Mouse (Mus musculus) forebrain, embryonic 11.5 days (tissue): Measurements from ENCODE around the gene Ahnak2. TPM values are rescaled to one million over a fixed set of nuclear protein-coding genes. Genes with fewer than 3 reads are reported as not detected.
A peak's percentile ranks its signal among the peaks of the same experiment; 100 is the strongest.

ENCODE experiments used
- ATAC-seq: fragments of 200-750 bp; cut with Nextera tagmentation; replicated peaks from 2 replicates; pipeline ENCODE4 v1.8.0; 2017; ENCODE audit warnings: moderate TSS enrichment; ENCODE audit not compliant: low FRiP score
- DNase-seq: peaks from one replicate; pipeline ENCODE4 v3.0.0-alpha.2; 2017; ENCODE audit warnings: low spot score
- H3K27ac ChIP-seq: fragments of 300-500 bp; sonication (generic); 2 replicates; pipeline ENCODE4 v1.5.1; 2014; ENCODE audit warnings: low read depth, low read length
- H3K27me3 ChIP-seq: fragments of 300-500 bp; sonication (generic); 2 replicates; pipeline ENCODE4 v1.6.1; 2014; ENCODE audit warnings: mild to moderate bottlenecking, low read length, mixed read lengths; ENCODE audit not compliant: control insufficient read depth, insufficient read depth
- H3K36me3 ChIP-seq: fragments of 300-500 bp; sonication (generic); 2 replicates; pipeline ENCODE4 v1.6.1; 2014; ENCODE audit warnings: mild to moderate bottlenecking, low read length, moderate library complexity, mixed read lengths; ENCODE audit not compliant: control insufficient read depth, insufficient read depth
- H3K4me1 ChIP-seq: fragments of 300-500 bp; sonication (generic); replicated peaks from 2 replicates; pipeline ENCODE4 v1.6.1; 2014; ENCODE audit warnings: low read length, mixed read lengths; ENCODE audit not compliant: control insufficient read depth, insufficient read depth
- H3K4me2 ChIP-seq: fragments of 300-500 bp; sonication (generic); 2 replicates; pipeline ENCODE4 v1.6.1; 2014; ENCODE audit warnings: low read depth, mild to moderate bottlenecking, low read length, moderate library complexity, mixed read lengths; ENCODE audit not compliant: severe bottlenecking
- H3K4me3 ChIP-seq: fragments of 300-500 bp; sonication (generic); 2 replicates; pipeline ENCODE4 v1.5.1; 2014; ENCODE audit warnings: low read depth, low read length
- H3K9ac ChIP-seq: fragments of 300-500 bp; sonication (generic); 2 replicates; pipeline ENCODE4 v1.6.1; 2014; ENCODE audit warnings: low read length
- H3K9me3 ChIP-seq: fragments of 300-500 bp; sonication (generic); 2 replicates; pipeline ENCODE4 v1.6.1; 2016; ENCODE audit warnings: low read length, mixed read lengths; ENCODE audit not compliant: control insufficient read depth
- WGBS: fragments of 180-500 bp; shearing (Covaris S2); extraction: QIAGEN DNeasy Blood & Tissue Kit; methylation state at CpG from one replicate; pipeline ENCODE4 v1.1.7; 2014; 5-methylcytosine and 5-hydroxymethylcytosine counted together
- polyA plus RNA-seq: library from polyadenylated mRNA; unstranded; fragments of >200 nt; fragmentation: Nextera tagmentation; extraction: Ambion mirVana; gene quantifications from 2 replicates; pipeline ENCODE4 v1.2.1, GENCODE M21; 2014

The Ahnak2 gene
- polyA plus RNA-seq, 1 experiment from 2014 or later, result 0.08 TPM

DNA sequence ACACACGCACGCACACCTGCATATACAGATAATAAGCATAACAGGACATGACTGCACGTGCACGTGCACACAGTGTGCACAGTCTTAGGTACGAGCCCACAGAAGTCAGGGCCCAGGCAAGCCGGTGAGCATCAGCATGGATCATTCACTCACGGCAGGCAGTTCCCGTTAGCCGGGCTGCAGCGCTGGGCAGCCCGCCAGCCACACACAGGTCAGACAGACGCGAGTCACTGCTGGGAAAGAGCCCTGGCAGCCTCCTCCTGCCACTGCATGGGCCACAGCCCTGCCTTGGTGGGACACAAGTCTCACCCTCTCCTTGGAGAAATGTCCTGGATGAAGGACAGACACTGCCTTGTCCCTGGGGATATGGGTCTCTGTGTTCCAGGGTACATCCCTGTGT lies 1.6 kb upstream of the Ahnak2 start:
- Histone ChIP-seq H3K27ac (no peak overlapping the region), H3K36me3 (no peaks in the 10 kb centered on the region), H3K4me3 (no peak overlapping the region), H3K4me1 (peaks cover 6% of the 10 kb centered on the region; the same call in 1 of the 2 replicates), H3K4me2 (no peak overlapping the region), H3K27me3 (peaks cover 13% of the 10 kb centered on the region), H3K9ac (no peak overlapping the region), H3K9me3 (no peaks in the 10 kb centered on the region)
- 63% methylated on average over 13 of the region's 13 CpGs for WGBS
- ATAC-seq, result no peak
- no peak for DNase-seq

GRCm38 (mm10) chr12:112802917-112803316 lies 460 bp upstream of the Ahnak2 start:
- DNase-seq (no peak), ATAC-seq (no peak)
- no peak overlapping the region for H3K4me2 ChIP-seq
- peaks cover 2% of the 10 kb centered on the region; the same call in 1 of the 2 replicates for H3K4me1 ChIP-seq
- H3K27ac ChIP-seq, result no peak overlapping the region
- no peak overlapping the region for H3K9ac ChIP-seq
- H3K4me3 ChIP-seq, result no peak overlapping the region
- H3K9me3 ChIP-seq, result no peaks in the 10 kb centered on the region
- H3K27me3 ChIP-seq, result peaks cover 13% of the 10 kb centered on the region
- H3K36me3 ChIP-seq, result no peaks in the 10 kb centered on the region
- WGBS, result 29% methylated on average over 2 of the region's 3 CpGs

GRCm38 (mm10) chr12:112800476-112800875 lies 2.0 kb downstream of the Ahnak2 start:
- DNase-seq (peak; percentile 84), ATAC-seq (peak; percentile 65)
- WGBS, result 10% methylated on average over 4 of the region's 4 CpGs
- Histone ChIP-seq H3K9ac (no peak overlapping the region), H3K4me1 (peaks cover 2% of the 10 kb centered on the region; the same call in 1 of the 2 replicates), H3K4me3 (no peak overlapping the region), H3K27me3 (peaks cover 13% of the 10 kb centered on the region), H3K36me3 (no peaks in the 10 kb centered on the region), H3K4me2 (no peak overlapping the region), H3K27ac (no peak overlapping the region), H3K9me3 (no peaks in the 10 kb centered on the region)

- Histone ChIP-seq H3K36me3 (no peaks in the 10 kb centered on the region), H3K27ac (no peak overlapping the region), H3K27me3 (peaks cover 13% of the 10 kb centered on the region), H3K4me3 (no peak overlapping the region), H3K4me2 (no peak overlapping the region), H3K9me3 (no peaks in the 10 kb centered on the region), H3K9ac (no peak overlapping the region), H3K4me1 (peaks cover 2% of the 10 kb centered on the region; the same call in 1 of the 2 replicates)
- ATAC-seq, result no peak
- 82% methylated on average over 10 of the region's 10 CpGs for WGBS
- DNase-seq, result no peak
Measured at GRCm38 (mm10) chr12:112799237-112799970, 3.1 kb downstream of the Ahnak2 start.

DNA sequence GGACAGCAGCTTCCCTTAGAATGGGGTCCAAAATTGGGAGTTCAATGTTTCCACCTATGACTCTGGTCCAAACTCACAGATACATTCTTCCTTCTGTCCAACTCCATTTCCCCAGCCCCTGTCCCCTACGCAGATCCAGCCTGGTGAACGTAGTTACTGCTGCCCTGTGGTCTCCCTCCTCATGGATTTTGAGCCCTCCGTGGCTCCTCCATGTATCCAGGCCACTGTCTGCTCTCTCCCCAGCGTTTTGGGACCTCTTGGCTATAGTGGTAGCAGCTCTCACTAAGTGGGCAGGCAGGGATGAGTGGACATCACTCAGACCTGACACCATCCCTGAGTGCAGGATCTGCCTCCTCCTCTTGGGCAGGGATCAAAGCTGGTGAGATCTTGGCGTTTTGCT lies 3.7 kb downstream of the Ahnak2 start:
- Histone ChIP-seq H3K9ac (no peak overlapping the region), H3K36me3 (no peaks in the 10 kb centered on the region), H3K27ac (no peak overlapping the region), H3K27me3 (peaks cover 13% of the 10 kb centered on the region), H3K9me3 (no peaks in the 10 kb centered on the region), H3K4me2 (no peak overlapping the region), H3K4me1 (peaks cover 2% of the 10 kb centered on the region; the same call in 1 of the 2 replicates), H3K4me3 (no peak overlapping the region)
- ATAC-seq (no peak), DNase-seq (no peak)
- 80% methylated on average over 5 of the region's 5 CpGs for WGBS

DNA sequence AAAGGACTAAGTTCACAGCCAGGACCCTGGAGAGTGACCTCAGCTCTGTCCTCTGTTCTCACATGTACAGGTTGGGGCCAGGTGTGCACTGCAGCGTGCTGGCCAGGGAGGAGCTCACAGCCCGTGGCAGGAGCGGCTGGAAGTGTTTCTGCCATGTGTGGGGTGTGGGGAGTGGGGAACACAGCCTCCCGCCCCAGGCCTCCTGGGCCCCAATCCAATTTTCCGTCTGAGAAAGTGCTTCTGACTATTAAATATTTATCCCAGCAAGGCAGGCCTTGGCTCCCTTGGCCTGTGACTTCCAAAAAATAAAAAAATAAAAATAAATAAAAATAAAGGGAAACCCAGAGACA lies 4.2 kb downstream of the Ahnak2 start:
- H3K36me3 ChIP-seq, result no peaks in the 10 kb centered on the region
- WGBS, result 51% methylated on average over 5 of the region's 5 CpGs
- H3K4me2 ChIP-seq, result no peak overlapping the region
- peaks cover 2% of the 10 kb centered on the region; the same call in 1 of the 2 replicates for H3K4me1 ChIP-seq
- no peaks in the 10 kb centered on the region for H3K9me3 ChIP-seq
- DNase-seq (no peak), ATAC-seq (no peak)
- no peak overlapping the region for H3K27ac ChIP-seq
- H3K27me3 ChIP-seq, result peaks cover 13% of the 10 kb centered on the region
- H3K4me3 ChIP-seq, result no peak overlapping the region
- H3K9ac ChIP-seq, result no peak overlapping the region

DNA sequence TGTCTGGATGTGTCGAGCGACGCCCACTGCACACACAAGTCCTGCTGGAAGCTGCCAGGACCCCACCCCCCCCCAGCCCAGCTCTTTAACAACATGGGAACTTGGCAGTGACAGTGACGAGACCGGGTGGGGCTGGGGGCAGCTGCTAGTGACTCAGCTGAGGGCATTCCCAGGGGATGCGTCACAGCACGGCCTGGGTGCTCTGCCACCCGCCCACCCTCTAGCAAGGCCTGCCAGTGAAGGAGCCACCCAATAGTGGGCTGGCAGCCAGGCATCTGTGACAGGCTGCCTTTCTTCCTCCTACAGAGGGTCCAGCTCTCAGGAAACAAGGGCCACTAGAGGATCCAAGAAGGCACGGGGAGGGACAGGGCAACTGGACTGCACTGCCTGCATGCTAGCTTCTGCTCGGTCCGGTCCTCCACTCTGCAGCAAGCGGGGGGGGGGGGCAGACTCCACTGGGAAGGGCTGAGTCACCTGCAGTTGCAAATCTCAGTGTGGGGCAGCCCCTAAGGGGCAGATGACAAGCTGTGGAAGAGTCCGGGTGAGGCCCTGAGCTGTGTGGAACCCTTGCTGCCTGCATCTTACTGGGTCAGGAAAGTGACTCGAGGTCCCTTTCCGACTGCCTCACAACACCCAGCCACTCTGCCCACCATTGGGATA lies 4.7 kb downstream of the Ahnak2 start:
- H3K9ac ChIP-seq, result 0 out of 2 replicates have a peak overlapping the region, but pooled peaks have one; percentile 12
- no peak for ATAC-seq
- no peak overlapping the region for H3K27ac ChIP-seq
- peaks cover 2% of the 10 kb centered on the region; the same call in 1 of the 2 replicates for H3K4me1 ChIP-seq
- no peak overlapping the region for H3K4me2 ChIP-seq
- WGBS, result 73% methylated on average over 15 of the region's 15 CpGs
- peaks cover 13% of the 10 kb centered on the region for H3K27me3 ChIP-seq
- no peaks in the 10 kb centered on the region for H3K36me3 ChIP-seq
- no peak for DNase-seq
- no peaks in the 10 kb centered on the region for H3K9me3 ChIP-seq
- H3K4me3 ChIP-seq, result no peak overlapping the region

DNA sequence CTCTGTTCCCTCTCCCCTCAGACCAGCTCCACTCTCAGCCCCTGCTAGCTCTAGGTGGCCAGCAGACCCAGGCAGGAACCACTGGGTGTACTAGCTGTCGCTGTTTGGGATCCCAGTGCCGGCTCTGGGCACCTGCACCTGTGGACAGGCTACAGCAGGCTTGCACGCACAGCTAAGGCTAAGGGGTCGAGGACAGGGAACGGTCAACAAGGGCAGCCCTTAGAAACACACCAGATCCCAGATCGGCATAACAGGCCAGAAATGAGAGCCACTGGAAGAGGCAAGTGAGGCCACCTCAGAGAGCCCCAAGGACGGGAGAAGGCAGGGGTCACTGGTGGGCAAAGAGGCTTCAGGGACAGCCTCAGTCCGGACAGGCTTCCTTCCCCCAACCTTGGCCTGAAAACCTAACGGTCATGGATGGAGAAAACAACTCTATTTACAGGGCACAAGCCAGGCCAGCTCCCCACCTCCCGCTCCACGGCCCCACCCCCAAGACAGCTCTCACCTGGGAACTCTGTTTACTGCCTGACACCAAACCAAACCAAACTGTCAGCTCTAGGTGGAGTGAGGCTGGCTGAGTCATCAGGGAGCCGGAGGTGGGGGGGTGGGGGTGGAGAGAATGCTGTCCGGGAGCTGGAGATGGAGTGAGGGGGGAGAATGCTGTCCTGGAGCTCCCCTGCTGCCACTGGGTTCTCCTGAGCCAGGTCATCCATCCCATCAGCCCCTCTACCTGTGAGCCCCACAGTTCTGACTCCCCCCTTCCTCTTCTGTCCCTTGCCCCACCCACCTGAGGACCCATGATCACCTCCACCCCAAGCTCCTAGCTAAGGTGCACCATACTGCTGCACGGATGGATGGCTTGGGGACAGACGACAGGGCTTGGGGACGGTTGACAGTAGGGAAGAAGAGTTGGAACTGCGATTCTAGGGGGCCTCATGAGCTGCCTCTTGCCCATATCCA lies 5.6 kb downstream of the Ahnak2 start:
- no peak overlapping the region for H3K9ac ChIP-seq
- no peak overlapping the region for H3K4me3 ChIP-seq
- no peak for ATAC-seq
- WGBS, result 59% methylated on average over 17 of the region's 17 CpGs
- H3K4me2 ChIP-seq, result no peak overlapping the region
- H3K27me3 ChIP-seq, result peaks cover 13% of the 10 kb centered on the region
- H3K36me3 ChIP-seq, result no peaks in the 10 kb centered on the region
- H3K27ac ChIP-seq, result no peak overlapping the region
- no peaks in the 10 kb centered on the region for H3K9me3 ChIP-seq
- peaks cover under 1% of the 10 kb centered on the region; the same call in 1 of the 2 replicates for H3K4me1 ChIP-seq
- no peak for DNase-seq
